Mouse (Mus musculus): ENCODE measurements around the gene Gins2.

DNA sequence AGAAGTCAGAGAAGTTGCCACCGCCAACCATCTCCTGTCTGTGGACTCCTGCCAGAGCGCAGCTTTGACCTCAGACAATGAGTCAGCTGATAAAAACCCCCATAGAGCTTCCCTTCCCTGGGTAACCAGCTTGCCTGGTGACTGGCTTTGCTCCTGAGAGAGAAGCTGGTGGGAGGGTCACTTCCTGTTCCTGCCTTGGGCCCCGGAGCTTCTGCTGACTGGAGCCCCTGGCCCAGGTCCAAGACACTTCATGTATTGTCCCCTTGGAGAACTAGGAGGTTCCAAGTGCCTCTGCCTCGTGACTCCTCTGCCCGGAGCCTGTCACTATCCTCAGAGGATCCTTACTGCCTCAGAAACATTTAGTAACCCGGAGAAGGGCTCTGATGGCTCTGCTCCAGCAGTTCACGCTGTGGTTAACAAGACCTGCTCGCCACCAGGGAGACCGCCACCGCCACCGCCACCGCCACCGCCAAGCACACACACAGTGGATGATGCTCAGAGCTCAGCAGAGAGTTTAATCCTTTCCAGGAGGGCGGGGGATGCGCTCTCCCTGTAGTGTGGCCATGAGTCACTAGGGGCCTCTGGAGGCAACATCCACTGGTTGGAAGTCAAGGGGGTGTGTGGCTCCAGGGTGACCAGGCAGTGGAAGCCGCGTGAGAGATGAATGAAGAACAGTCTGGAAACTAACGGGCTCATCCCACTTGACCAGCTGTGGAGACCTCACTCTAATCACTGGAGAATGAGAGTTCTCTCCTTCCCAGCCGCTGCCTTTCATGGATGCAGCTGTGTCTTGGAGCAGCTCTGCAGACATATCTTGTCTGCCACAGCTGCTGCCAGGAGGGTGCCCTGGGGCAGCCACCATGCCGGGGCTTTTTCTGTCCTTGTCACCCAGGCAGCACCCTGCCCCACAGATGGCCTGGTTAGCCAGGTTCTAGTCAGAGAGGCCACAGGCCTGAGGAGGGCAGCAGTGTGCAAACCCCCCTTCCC lies 25.0 kb downstream of the Gins2 start:
- TF ChIP-seq POLR2A (IDR thresholded peaks at IDR 0.05; ENCODE audit: control insufficient read depth, extremely low read depth, insufficient read depth, low read length, poor library complexity) (no peak), CTCF (IDR thresholded peaks at IDR 0.05; ENCODE audit: borderline replicate concordance, control insufficient read depth, extremely low read depth, insufficient read depth, low read length, poor library complexity) (no peak)
